Mouse (Mus musculus): ENCODE measurements around the gene Zcchc9. TPM values are rescaled to one million over a fixed set of nuclear protein-coding genes. Genes with fewer than 3 reads are reported as not detected.

Zcchc9 gene
- polyA plus RNA-seq (2015; fragmentation: Nextera tagmentation; extraction: Ambion mirVana): 23.7 and 24.3 TPM in 2 replicates

- ATAC-seq (replicated peaks; ENCODE audit: insufficient number of reproducible peaks, insufficient read depth, low FRiP score, low read depth): peak; percentile 97
- WGBS: under 1% methylated on average over 50 of the region's 50 CpGs
- H3K9me3 ChIP-seq (replicated peaks): no peaks in the 10 kb centered on the region
These were observed at the start of gene Zcchc9 for GRCm38 (mm10) chr13:91807155-91807839. TSS of gene Zcchc9 (minus strand) at chr13:91807705.

DNA sequence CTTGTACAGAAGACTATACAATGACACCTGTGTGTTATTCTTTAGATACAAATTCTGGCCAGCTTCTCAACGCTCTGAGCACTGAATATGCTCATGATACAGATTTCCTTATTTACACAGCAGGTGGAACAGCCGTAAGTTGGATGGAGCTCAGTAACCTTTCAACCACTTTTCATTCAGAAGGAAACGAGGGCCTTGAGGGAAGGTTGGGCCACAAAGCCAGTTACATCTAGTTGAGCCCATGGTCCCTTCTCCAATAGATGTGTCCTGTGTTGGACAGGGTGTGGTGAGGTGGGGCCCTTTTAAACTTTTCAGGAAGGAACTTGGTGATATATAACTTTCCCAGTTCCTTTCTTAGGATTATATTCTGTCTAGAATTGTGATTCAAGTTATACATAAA lies 46.9 kb upstream of the Zcchc9 start:
- no peak overlapping the region for H3K4me3 ChIP-seq
- H3K27ac ChIP-seq: no peak overlapping the region
- H3K27me3 ChIP-seq: no peaks in the 10 kb centered on the region
- ATAC-seq (replicated peaks; ENCODE audit: insufficient number of reproducible peaks, insufficient read depth, low FRiP score, low read depth): no peak
- H3K4me1 ChIP-seq (replicated peaks): no peaks in the 10 kb centered on the region
- 74% methylated on average over 3 of the region's 3 CpGs for WGBS
- H3K36me3 ChIP-seq: no peaks in the 10 kb centered on the region
- no peaks in the 10 kb centered on the region for H3K9me3 ChIP-seq (replicated peaks)
- H3K9ac ChIP-seq: no peak overlapping the region
- no peak overlapping the region for H3K4me2 ChIP-seq

More at GRCm38 (mm10) chr13:91807155-91807839, at the start of gene Zcchc9:
- Histone ChIP-seq H3K4me2 (peak within 1 kb of the TSS; percentile 65), H3K4me1 (replicated peaks) (peaks cover 11% of the 10 kb centered on the region), H3K9ac (peak within 1 kb of the TSS; percentile 98), H3K4me3 (peak within 1 kb of the TSS; percentile 98), H3K27me3 (no peaks in the 10 kb centered on the region), H3K36me3 (peaks cover 18% of the 10 kb centered on the region), H3K27ac (peak within 1 kb of the TSS; percentile 93)

DNA sequence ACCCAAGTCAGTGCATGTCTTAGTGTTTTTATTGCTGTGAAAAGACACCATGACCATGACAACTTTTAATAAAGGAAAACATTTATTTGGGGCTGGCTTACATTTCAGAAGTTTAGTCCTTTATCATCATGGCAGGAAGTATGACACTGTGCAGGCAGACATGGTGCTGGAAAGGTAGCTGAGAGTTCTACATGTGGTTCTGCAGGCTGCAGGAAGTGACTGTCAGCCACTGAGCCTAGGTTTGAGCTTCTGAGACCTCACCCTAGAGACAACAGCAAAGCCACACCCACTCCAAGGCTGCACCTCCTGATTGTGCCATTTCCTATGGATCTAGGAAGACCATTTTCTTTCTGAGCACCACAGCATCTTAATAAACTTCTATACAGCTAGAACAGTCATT lies 20.4 kb upstream of the Zcchc9 start:
- Histone ChIP-seq H3K9ac (no peak overlapping the region), H3K27ac (no peak overlapping the region), H3K4me2 (no peak overlapping the region), H3K27me3 (no peaks in the 10 kb centered on the region), H3K4me3 (no peak overlapping the region), H3K9me3 (replicated peaks) (no peaks in the 10 kb centered on the region), H3K36me3 (no peaks in the 10 kb centered on the region), H3K4me1 (replicated peaks) (no peaks in the 10 kb centered on the region)
- ATAC-seq (replicated peaks; ENCODE audit: insufficient number of reproducible peaks, insufficient read depth, low FRiP score, low read depth): no peak

GRCm38 (mm10) chr13:91826066-91826465 lies 18.6 kb upstream of the Zcchc9 start:
- H3K9ac ChIP-seq: no peak overlapping the region
- H3K4me3 ChIP-seq: no peak overlapping the region
- H3K27ac ChIP-seq: no peak overlapping the region
- 75% methylated on average over 2 of the region's 2 CpGs for WGBS
- no peaks in the 10 kb centered on the region for H3K9me3 ChIP-seq (replicated peaks)
- H3K36me3 ChIP-seq: no peaks in the 10 kb centered on the region
- H3K4me2 ChIP-seq: no peak overlapping the region
- no peak for ATAC-seq (replicated peaks; ENCODE audit: insufficient number of reproducible peaks, insufficient read depth, low FRiP score, low read depth)
- H3K27me3 ChIP-seq: no peaks in the 10 kb centered on the region
- no peaks in the 10 kb centered on the region for H3K4me1 ChIP-seq (replicated peaks)

- H3K4me3 ChIP-seq: no peak overlapping the region
- no peaks in the 10 kb centered on the region for H3K27me3 ChIP-seq
- no peaks in the 10 kb centered on the region for H3K4me1 ChIP-seq (replicated peaks)
- no peak overlapping the region for H3K27ac ChIP-seq
- no peak for ATAC-seq (replicated peaks; ENCODE audit: insufficient number of reproducible peaks, insufficient read depth, low FRiP score, low read depth)
- H3K9me3 ChIP-seq (replicated peaks): no peaks in the 10 kb centered on the region
- 58% methylated on average over 4 of the region's 4 CpGs for WGBS
- no peak overlapping the region for H3K9ac ChIP-seq
- no peak overlapping the region for H3K4me2 ChIP-seq
- no peaks in the 10 kb centered on the region for H3K36me3 ChIP-seq
These were observed 17.5 kb upstream of the Zcchc9 start for GRCm38 (mm10) chr13:91824845-91825550.

DNA sequence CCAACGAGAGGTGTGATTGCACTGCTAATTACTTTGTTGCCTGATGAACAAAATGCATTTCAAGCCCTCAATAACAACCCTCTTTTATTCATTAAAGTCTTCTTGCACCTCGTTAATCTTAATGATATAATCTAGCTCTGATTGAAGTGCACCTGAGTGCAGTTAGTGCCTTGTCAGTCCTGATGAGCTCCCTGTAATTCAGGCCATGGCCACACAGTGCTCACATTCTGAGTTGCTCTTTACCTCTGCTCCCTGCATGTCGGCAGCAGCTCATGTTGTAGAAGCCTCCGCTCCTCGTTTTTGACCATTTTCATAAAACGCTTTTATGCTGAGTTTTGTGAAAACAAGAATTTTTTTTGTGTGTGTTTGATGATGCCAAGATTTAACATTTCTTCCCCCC lies 16.2 kb upstream of the Zcchc9 start:
- Histone ChIP-seq H3K36me3 (no peaks in the 10 kb centered on the region), H3K27ac (no peak overlapping the region), H3K4me1 (replicated peaks) (no peaks in the 10 kb centered on the region), H3K4me2 (no peak overlapping the region), H3K9ac (no peak overlapping the region), H3K4me3 (no peak overlapping the region), H3K9me3 (replicated peaks) (no peaks in the 10 kb centered on the region), H3K27me3 (no peaks in the 10 kb centered on the region)
- WGBS: 74% methylated on average over 6 of the region's 6 CpGs
- no peak for ATAC-seq (replicated peaks; ENCODE audit: insufficient number of reproducible peaks, insufficient read depth, low FRiP score, low read depth)

GRCm38 (mm10) chr13:91814670-91815069 lies 7.2 kb upstream of the Zcchc9 start:
- no peak overlapping the region for H3K4me2 ChIP-seq
- no peaks in the 10 kb centered on the region for H3K4me1 ChIP-seq (replicated peaks)
- 80% methylated on average over 5 of the region's 5 CpGs for WGBS
- no peak overlapping the region for H3K9ac ChIP-seq
- no peak overlapping the region for H3K4me3 ChIP-seq
- no peaks in the 10 kb centered on the region for H3K27me3 ChIP-seq
- ATAC-seq (replicated peaks; ENCODE audit: insufficient number of reproducible peaks, insufficient read depth, low FRiP score, low read depth): no peak
- H3K9me3 ChIP-seq (replicated peaks): no peaks in the 10 kb centered on the region
- no peak overlapping the region for H3K27ac ChIP-seq
- H3K36me3 ChIP-seq: no peaks in the 10 kb centered on the region

GRCm38 (mm10) chr13:91809476-91809875 lies 2.0 kb upstream of the Zcchc9 start:
- 42% methylated on average over 2 of the region's 2 CpGs for WGBS
- Histone ChIP-seq H3K9ac (no peak overlapping the region), H3K4me1 (replicated peaks) (peaks cover 11% of the 10 kb centered on the region), H3K4me3 (no peak overlapping the region), H3K36me3 (peaks cover 14% of the 10 kb centered on the region), H3K4me2 (no peak overlapping the region), H3K27me3 (no peaks in the 10 kb centered on the region), H3K9me3 (replicated peaks) (no peaks in the 10 kb centered on the region), H3K27ac (no peak overlapping the region)
- ATAC-seq (replicated peaks; ENCODE audit: insufficient number of reproducible peaks, insufficient read depth, low FRiP score, low read depth): no peak

DNA sequence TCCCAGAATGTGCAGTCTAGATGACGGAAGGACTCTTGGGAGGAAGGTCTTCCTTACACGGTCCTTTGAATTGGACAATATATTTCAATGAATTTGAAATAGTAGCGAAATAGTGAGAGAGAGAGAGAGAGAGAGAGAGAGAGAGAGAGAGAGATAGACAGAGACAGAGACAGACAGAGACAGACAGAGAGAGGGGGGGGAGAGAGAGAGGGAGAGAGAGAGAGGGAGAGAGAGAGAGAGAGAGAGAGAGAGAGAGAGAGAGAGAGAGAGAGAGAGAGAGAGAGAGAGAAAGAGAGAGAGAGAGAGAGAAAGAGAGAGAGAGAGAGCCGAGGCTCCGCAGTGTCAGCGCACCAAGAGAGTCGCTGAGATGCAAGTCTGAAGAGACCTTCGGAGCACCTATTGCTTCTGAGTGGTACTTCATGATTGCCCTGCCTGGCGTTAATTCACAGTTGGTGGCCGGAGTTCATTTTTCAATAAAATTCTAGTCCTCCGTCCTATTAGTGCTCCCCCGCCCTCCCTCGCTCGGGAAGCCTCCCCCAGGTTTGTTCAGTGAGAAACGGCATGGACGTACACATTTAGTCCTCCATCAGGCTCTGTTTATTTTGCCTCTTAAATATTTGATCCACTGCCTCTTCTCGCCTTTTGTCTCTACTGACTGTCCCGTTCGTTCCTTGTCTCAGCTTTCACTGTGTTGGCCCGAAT lies 520 bp upstream of the Zcchc9 start:
- no peaks in the 10 kb centered on the region for H3K9me3 ChIP-seq (replicated peaks)
- ATAC-seq (replicated peaks; ENCODE audit: insufficient number of reproducible peaks, insufficient read depth, low FRiP score, low read depth): no peak

GRCm38 (mm10) chr13:91801726-91802125 lies 5.8 kb downstream of the Zcchc9 start:
- no peak for ATAC-seq (replicated peaks; ENCODE audit: insufficient number of reproducible peaks, insufficient read depth, low FRiP score, low read depth)

More for the DNA sequence above, 520 bp upstream of the Zcchc9 start:
- Histone ChIP-seq H3K4me3 (peak overlapping the region; percentile 98), H3K36me3 (peaks cover 18% of the 10 kb centered on the region), H3K4me1 (replicated peaks) (peaks cover 11% of the 10 kb centered on the region), H3K27me3 (no peaks in the 10 kb centered on the region), H3K4me2 (peak overlapping the region; percentile 65), H3K9ac (peak overlapping the region; percentile 98), H3K27ac (peak overlapping the region; percentile 93)
- 29% methylated on average over 20 of the region's 20 CpGs for WGBS

GRCm38 (mm10) chr13:91797442-91797841 lies 10.1 kb downstream of the Zcchc9 start:
- peaks cover 63% of the 10 kb centered on the region for H3K36me3 ChIP-seq
- WGBS: 90% methylated on average over 10 of the region's 10 CpGs

More at GRCm38 (mm10) chr13:91801726-91802125, 5.8 kb downstream of the Zcchc9 start:
- Histone ChIP-seq H3K4me1 (replicated peaks) (peaks cover 5% of the 10 kb centered on the region), H3K9me3 (replicated peaks) (no peaks in the 10 kb centered on the region), H3K27me3 (no peaks in the 10 kb centered on the region), H3K4me3 (no peak overlapping the region), H3K4me2 (no peak overlapping the region), H3K27ac (no peak overlapping the region), H3K9ac (no peak overlapping the region), H3K36me3 (peaks cover 61% of the 10 kb centered on the region)
- WGBS: 64% methylated on average over 5 of the region's 5 CpGs

More at GRCm38 (mm10) chr13:91797442-91797841, 10.1 kb downstream of the Zcchc9 start:
- Histone ChIP-seq H3K4me2 (no peak overlapping the region), H3K4me1 (replicated peaks) (no peaks in the 10 kb centered on the region), H3K9me3 (replicated peaks) (no peaks in the 10 kb centered on the region), H3K9ac (no peak overlapping the region), H3K27me3 (no peaks in the 10 kb centered on the region), H3K27ac (no peak overlapping the region), H3K4me3 (no peak overlapping the region)
- no peak for ATAC-seq (replicated peaks; ENCODE audit: insufficient number of reproducible peaks, insufficient read depth, low FRiP score, low read depth)

Data from heart, embryonic 15.5 days (tissue).